Mouse (Mus musculus): ENCODE data around the gene Gstm3.
A peak's percentile ranks its signal among the peaks of the same experiment; 100 is the strongest.

The Gstm3 gene

GRCm38 (mm10) chr3:107927841-107928240 is 41.2 kb downstream of the Gstm3 start:
- DNase-seq = no peak

- DNase-seq = no peak
Observed at GRCm38 (mm10) chr3:107925335-107925734, 43.7 kb downstream of the Gstm3 start.

- no peak for DNase-seq
Observed at GRCm38 (mm10) chr3:107920348-107920747, 48.7 kb downstream of the Gstm3 start.

GRCm38 (mm10) chr3:107917783-107918408 is 51.2 kb downstream of the Gstm3 start:
- DNase-seq = peak; percentile 61 to 65

- DNase-seq = peak; percentile 32 to 33
Observed at GRCm38 (mm10) chr3:107917097-107917496, 52.0 kb downstream of the Gstm3 start.

- no peak for DNase-seq
Observed at GRCm38 (mm10) chr3:107916674-107917073, 52.4 kb downstream of the Gstm3 start.
